Mouse (Mus musculus): ENCODE data around the gene Arid5b.

The Arid5b gene

GRCm38 (mm10) chr10:68087722-68088121 is 190.8 kb downstream of the Arid5b start:
- no peak for DNase-seq (ENCODE audit: low spot score)

- DNase-seq (ENCODE audit: low spot score) = no peak
Observed at GRCm38 (mm10) chr10:68086973-68087372, 191.6 kb downstream of the Arid5b start.

DNA sequence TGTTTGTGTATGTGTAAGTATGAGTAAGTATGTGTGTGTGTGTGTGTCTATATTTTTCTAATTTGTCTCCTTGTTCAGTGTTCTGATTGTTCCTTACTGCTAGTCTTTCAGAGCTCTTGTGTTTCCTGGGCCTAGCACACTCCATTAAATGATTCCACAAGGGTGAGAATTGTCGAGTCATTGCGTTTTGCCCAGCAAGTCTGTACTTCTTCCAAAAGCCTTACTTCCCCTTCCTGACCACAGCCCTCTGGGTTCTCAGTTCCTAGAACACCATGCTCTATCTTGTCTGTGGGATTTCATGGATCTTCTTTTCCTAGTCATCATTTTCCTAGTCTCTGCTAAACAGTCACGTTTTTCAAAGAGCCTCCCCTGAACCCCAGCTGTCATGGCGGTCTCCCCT is 193.0 kb downstream of the Arid5b start:
- no peak for DNase-seq (ENCODE audit: low spot score)

GRCm38 (mm10) chr10:68081712-68082111 is 196.8 kb downstream of the Arid5b start:
- peak; percentile 62 for DNase-seq (ENCODE audit: low spot score)

- no peak for DNase-seq (ENCODE audit: low spot score)
Observed at GRCm38 (mm10) chr10:68079910-68080670, 198.4 kb downstream of the Arid5b start.

- no peak for DNase-seq (ENCODE audit: low spot score)
Observed at GRCm38 (mm10) chr10:68078708-68079107, 199.8 kb downstream of the Arid5b start.

DNA sequence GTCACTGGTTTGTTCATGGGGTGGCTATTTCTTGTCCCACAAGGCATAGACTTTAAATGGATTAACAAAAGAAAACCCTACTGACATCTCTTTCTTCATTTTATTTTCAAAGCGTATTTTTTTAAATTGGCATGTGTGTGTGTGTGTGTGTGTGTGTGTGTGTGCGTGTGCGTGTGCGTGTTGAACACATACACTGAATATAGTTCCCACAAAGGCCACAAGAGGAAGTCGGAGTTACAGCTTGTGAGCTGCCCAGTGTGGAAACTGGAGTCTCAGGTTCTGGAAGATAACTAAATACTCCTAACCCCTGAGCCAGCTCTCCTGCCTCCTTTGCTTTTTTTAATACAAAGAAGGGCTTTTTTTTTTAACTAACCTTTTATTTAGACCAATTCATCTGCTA is 203.4 kb downstream of the Arid5b start:
- DNase-seq (ENCODE audit: low spot score) = no peak

DNA sequence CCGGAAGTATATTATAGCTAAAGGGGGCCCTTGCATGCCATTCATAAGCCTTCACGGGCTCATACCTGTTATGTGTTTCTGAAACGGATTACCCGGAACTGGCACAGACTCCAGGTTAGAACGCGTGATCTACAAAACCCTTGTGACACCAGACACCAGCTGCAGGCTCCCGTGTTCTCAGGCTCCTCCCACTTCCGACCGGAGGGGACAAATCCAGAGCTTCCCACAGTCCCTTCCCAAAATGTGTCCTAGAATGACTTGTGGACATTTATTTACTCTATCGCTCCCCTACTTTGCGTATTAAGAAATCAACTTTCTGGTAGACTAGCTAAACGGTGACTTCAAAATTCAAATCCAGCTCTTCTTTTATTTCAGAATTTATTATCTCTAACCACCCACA is 204.2 kb downstream of the Arid5b start:
- no peak for DNase-seq (ENCODE audit: low spot score)

- no peak for DNase-seq (ENCODE audit: low spot score)
Observed at GRCm38 (mm10) chr10:68072626-68073025, 205.9 kb downstream of the Arid5b start.

DNA sequence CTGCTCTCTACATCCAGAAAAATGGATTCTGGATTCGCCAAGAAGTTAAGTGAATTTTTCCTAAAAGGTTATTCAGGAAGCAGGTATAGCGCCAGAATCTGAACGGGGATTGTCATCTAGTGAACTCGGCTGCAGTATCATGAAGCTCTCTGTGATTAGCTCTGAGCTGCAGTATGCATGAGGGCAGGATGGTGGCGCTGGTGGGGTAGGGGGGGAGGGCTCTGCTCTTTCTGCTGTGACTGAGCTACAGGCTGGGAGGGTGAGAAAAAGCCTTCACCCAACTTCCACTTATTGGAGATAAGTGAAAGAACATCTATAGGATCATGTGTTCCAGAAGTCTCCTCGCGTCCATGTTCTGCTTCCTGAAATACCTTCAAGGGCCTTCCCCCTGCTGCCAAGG is 207.5 kb downstream of the Arid5b start:
- DNase-seq (ENCODE audit: low spot score) = no peak

- DNase-seq (ENCODE audit: low spot score) = no peak
Observed at GRCm38 (mm10) chr10:68068426-68068825, 210.1 kb downstream of the Arid5b start.

DNA sequence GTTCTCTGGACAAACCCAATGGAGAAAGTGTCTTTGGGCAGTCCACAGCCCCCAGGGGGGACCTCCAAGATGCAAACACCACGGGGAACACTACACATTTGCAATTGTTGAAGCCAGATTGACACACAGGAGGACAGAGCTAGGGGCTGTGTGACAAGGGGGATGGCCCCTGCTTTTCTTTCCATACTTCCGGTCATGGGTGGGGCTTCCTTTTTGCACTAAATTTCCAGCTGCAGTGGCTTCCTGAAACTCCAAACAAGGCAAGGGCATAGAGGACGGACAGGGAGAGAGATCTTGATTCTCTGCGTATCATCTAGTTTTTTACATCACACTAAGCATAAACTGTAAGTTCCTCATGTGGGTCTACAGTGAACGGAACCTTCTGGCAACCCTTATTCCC is 210.6 kb downstream of the Arid5b start:
- no peak for DNase-seq (ENCODE audit: low spot score)

GRCm38 (mm10) chr10:68066173-68066572 is 212.4 kb downstream of the Arid5b start:
- DNase-seq (ENCODE audit: low spot score) = no peak

DNA sequence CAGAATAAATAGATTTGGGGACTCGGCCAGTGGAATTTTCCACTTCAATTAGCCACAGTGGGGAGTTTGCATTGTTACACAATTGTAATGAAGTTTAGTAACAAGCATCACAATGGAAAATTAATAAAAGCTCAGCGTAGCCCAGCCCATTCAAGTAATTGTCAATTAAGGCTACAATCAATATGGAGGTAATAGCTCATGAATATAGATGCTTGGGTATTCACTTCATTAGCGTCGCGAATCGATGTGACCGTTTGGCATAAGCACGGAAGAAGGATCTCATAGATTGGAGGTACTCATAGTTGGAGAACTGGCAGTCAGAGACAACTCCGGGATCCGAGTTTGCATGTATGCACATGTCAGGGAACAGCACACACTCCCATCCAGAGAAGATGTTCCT is 214.0 kb downstream of the Arid5b start:
- DNase-seq (ENCODE audit: low spot score) = no peak

DNA sequence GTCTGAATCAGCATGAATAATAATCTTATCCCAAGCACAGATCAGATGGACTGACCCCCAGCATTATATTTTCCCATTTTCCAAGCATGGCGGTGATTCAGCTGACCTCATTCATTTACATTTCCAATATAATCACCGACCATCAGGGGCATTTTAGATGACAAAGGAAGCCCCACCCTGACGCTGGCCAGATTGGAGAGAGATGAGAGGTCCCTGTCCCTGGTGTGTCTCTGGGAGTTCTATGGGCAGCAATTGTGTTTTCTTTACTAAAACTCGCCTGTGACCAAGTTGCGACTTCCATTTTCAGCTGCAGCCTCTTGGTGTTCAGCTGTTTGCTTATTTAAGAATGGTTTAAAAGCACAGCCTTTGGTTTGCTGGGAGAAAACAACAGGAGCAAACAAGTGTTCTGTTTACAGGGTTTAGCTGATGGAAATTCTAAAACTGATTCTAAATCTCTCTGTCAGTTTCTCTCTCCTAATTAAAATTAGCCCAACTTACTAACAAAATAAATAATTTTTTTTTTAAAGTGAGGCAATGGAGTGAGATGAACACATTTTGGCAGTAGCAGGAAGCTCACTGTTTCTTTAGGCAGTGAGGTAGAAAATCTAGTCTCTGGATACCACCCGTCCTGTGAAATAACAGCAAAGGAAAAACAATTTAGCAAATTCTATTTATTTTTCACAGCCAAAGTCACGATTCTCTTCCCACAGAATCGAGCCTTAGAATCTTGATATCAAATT is 214.6 kb downstream of the Arid5b start:
- no peak for DNase-seq (ENCODE audit: low spot score)

- DNase-seq (ENCODE audit: low spot score) = no peak
Observed at GRCm38 (mm10) chr10:68061249-68061615, 217.3 kb downstream of the Arid5b start.

- DNase-seq (ENCODE audit: low spot score) = no peak
Observed at GRCm38 (mm10) chr10:68060590-68061248, 217.8 kb downstream of the Arid5b start.

GRCm38 (mm10) chr10:68058378-68058777 is 220.2 kb downstream of the Arid5b start:
- no peak for DNase-seq (ENCODE audit: low spot score)

- no peak for DNase-seq (ENCODE audit: low spot score)
Observed at GRCm38 (mm10) chr10:68057841-68058240, 220.7 kb downstream of the Arid5b start.

DNA sequence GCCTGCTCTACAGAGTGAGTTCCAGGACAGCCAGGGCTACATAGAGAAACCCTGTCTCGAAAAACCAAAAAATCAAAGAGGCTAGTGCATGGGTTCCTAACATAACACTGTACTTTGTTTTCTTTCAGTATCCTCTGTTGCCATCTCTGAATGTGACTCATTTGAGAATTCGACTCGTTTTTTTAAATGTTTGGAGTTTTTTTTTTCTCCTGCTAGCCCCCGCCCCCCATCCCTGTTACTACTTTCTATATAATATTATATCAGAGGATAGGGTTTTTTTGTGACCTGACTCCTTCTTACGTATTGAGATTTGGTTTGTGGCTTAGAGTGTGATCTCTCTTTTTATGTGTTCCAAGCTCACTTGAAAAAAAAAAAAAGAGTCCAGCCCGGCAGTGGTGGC is 223.8 kb downstream of the Arid5b start:
- DNase-seq (ENCODE audit: low spot score) = no peak

DNA sequence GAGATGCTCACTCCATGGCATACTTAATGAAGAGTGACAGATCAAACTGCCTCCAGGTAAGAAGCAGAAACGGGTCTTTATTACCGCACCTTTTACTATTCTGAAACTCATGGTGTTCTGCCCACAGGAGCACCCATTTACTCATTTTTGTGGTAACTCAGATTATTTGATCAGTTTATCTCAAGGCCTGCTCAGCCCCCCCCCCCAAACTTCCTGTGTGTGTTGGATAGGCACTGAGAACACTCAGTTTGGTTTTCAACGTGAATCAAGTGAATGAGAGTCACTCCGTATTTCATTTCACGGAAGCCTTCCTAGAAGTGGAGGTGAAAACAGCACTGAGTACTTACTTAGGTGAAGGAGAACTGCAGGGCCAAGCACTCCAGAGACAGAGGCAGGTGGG is 224.4 kb downstream of the Arid5b start:
- peak; percentile 5 for DNase-seq (ENCODE audit: low spot score)

DNA sequence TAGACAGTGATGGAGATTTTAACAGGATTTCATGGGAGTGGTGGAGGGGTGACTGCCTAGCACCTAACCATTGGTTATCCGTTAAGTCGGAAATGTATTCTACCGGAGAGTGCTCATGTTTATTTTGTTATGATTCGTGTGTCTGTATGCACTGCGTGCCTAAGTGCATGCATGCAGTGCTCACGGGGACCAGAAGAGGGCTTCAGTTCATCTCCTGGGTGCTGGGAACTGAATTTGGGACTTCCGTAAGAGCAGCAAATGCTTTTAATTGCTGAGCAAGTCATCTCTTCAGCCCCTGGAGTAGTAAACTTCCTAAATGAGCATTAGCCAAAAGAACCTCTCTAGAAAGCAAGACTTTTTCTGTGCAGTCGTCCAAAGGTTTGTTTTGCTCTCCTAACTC is 226.2 kb downstream of the Arid5b start:
- no peak for DNase-seq (ENCODE audit: low spot score)

DNA sequence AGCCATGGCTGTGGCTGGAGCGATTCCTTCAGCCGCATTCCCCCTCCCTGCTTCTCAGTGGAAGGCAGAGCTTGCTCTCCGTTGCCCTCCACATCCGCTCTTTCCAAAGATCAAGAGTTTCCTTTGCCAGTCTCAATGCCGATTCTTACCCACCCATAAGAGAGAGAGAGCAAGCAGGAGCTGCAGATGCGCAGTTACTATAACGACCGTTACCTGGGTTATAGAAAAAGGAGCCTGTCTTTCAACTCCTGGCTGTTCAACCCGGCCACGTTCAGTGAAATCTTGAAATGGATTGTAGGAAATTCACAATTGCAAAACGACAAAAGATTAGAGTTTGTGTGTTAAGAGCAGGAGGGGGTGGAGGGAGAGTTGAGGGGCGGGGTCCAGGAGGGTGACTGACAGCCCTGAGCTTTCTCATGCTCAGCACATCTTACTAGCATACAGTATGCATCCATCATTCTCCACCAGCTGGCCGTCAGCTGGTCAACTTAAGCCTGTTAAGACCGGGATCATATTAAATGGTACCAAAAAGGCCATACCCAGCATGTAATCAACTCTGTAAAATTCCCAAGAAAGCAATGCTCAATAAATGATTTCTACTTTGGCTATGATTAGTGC is 227.1 kb downstream of the Arid5b start:
- no peak for DNase-seq (ENCODE audit: low spot score)

Measured in T-cell, adult 2 months (primary cell).